Mouse (Mus musculus) kidney, postnatal 36 days (tissue): ENCODE data around the gene Wls.
A peak's percentile ranks its signal among the peaks of the same experiment; 100 is the strongest.

Experiments
- DNase-seq, 2 experiments: peaks; one replicate each; pipeline ENCODE4 v3.0.0; 2021 to 2022; ENCODE audit warnings: mixed read lengths in 2 of 2

Gene Wls

DNA sequence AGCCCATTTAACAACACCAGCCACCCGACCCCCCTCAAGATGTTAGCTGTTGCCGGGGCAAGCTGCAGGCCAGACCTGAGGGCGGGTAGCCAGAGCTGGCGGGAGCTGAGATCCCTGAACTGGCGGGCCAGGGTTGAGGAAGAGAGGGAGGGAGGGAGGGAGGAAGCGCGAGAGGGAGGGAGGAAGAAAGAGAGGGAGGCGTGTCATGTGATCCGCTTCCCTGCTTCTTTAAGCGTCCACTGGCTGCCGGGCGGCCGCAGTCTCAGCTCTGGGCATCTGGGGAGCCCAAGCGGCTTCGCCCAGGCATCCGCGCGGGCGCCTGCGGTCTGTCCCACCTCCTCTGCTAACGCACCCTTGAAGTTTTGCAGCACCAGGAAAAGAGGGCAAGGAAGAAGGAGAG is at the start of gene Wls:
Gene Wls, plus strand, starts transcription at position 192 of the 400 bp plus-strand sequence.
- peak; percentile 85 to 87 for DNase-seq

DNA sequence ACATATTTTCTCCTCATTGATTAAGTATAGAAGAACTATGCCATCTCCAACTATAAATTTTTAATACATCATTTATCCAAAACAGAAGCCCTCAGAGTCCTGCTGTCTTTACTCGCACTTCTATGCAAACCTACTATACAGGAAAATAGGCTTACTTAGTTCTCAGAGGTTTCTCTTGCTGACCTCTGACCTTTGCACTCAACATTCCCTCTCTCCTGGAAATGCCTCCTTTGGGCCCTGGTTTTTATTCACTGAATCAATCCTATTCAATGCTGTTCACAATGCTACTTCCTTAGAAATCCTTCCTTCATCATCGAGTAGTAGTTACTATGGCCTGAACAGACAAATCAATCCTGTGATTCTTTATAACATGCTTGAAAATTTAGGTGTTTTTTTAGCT is 49.7 kb upstream of the Wls start:
- no peak for DNase-seq

DNA sequence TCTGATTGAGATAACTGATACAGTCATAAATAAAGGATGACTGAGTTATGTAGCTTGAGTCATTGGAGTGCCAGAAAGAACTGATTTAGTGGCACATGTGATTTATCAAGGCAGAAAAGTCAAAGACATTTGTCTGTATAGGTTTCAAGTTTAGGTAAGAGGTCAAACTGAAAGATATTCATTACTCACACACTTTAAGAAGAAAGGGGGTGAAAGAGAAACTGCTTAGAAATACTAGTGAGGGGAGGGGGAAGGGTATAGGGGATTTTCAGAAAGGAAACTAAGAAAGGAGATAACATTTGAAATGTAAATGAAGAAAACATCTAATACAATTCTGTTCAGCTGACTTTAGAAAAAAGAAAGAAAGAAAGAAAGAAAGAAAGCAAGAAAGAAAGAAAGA is 7.9 kb upstream of the Wls start:
- DNase-seq = no peak

DNA sequence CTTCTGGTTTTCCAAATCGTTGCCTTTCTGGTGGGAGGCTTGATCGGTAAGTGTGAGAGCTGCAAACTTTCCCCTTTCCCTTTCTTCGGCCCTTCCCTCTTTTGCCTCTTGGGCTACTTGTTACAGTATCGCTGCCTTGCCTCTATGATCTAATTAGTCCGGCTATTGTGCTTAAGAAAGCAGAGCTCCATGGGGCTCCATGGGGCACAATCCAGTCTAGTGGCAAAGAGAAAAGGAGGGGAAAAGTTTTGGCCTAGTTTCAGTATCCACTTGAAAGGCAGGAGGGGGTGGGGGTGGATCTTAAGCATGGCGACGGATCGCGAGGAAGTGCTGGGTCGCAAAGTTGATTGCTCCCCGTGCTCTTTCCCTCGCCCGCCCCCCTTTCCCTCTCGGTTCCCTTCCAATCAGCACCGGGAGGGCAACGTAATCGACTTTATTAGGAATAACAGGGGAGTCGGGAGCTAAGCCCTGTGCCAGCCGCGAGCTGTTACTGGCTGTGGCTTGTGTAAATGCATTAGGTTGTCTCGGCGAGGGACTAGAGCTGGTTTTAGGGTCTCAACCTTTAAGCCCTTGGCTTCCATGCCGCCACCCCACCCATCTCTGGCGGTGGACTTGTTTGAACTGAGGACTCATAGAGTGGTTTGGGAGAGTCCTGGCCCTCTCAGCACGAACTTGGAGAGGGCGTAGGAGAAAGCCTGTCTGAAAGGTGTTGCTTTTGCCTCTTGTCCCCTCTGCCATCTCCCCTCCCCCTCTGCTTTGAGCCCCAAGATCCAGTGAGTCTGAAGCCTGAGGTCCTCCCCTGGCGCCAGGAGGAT is 737 bp downstream of the Wls start:
- peak; percentile 71 to 78 for DNase-seq

DNA sequence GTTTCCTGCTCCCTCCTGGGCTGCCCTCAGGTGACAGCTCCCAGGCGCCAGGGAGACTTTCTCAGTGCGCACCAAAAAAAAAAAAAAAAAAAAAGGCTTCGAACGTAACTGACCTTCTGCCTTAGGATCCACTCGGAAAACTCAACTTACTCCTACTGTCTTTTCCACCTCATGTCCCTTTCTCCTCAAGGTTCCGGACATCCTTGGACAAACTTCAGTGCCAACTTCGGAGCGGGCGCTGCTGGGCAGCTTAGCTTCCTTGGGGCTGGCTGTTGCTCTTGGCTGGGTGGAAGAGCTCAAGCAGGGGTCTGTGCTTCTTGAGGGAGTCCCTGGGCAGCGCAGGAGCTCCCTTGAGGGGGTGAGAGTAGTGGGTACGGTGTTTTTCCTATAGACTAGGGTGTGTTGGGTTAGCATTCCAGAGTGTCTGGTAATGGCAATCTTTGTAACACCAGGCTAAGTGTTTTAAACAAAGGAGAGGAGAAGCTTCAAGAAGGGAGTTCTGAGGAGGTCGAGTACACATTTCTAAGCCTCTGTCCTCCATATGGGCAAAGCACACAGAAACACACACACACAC is 1.4 kb downstream of the Wls start:
- DNase-seq = peak in 1 of 2 experiments; percentile 59

DNA sequence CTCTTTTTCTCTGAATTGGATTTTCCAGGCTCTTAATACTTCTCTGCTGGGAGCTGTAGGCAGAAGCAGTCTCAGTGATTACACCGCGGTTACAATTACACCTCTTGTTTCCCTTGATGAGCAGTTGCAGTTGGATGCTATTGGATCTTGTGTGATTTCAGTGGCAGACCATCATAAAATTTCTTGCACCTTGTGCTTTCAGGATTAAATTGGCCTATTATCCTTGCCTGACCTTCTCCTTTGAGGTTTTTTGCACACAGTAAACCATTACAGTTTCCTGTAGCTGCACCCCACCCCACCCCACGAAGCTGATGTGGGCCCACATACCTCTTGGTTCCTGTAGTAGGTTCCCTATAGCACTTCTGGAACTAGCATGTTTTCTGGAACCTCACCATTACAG is 2.0 kb downstream of the Wls start:
- peak in 1 of 2 experiments; percentile 21 for DNase-seq

DNA sequence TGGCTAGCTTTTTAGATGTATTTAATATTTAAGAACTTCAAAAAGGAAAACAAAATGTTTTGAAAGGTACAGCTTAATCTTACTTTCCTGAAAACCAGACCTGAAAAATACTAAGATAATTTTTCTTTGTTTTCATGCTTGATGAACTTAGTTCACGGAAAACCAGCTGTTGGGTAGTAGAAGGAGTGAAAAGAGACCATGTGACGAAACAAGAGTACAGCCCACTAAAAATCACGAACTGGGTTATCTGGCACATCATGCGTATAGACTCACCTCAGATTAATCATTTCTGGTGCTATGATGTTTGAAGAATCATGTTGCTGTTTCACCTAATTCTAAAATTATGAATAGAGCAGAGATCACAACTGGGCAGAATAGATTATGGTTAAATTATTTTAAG is 3.7 kb downstream of the Wls start:
- no peak for DNase-seq

DNA sequence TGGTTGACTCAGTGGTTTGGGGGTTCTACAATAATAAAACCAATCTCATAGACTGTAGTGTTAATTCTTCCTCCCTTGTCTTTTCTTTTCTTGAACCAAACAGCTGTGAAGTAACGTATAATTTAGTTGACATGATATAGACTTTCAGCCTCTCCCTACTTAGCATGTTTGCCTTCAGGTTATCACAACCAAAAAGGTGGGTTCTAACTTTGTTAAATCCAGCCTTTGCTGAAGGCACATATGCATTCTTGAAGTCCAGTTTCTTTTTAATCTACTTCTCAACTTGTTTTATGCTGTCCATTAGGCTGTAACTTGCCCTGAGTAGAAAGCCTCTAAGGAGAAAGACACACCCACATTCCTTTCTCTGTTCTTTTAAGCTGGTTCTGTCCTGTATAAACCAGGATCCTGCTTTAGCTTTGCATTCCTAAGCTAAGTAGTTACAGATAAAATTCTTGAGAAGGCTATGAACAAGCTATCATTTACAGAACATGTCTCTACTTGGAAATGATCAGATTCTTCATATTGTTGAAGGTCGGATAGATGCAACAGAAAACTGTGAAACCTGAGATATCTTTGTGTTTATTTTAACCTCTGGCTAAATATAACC is 8.0 kb downstream of the Wls start:
- DNase-seq = peak in 1 of 2 experiments; percentile 67

DNA sequence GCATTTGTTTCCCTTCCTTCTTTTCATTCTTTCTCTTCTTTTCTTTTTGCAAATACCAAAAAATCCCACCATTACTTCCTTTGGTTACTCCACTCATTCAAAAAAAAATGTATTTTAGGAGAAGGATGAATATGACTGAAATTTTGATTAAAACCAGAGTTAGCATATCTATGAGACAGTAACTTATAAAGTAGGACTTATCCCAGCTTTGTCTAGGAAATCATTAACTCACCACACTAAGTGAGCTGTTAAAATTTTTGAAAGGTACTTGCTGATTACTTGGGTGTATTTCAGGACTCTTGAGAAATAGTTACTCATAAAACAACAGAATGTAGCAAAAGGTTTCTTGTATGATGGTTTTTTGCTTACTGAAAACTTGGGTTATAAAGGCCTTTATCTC is 8.7 kb downstream of the Wls start:
- DNase-seq = peak in 1 of 2 experiments; percentile 33

DNA sequence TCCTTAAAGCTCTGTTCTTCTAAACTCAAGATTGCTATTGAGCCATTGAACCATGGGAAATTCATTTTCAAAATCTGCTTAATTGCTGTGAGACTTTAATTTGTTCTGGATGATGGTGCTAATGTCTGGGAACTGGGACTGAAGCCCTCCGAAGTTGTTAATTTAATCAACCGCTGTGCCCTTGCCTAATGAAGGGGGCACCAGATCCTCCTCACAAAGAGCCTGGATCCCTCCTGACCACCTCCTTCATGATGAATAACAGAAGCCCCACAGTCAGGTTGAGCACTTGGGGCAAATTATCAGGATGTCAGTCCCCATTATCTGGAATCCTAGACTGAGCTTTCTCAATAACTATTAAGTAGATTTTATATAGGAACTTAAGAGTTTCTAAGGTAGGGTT is 12.0 kb downstream of the Wls start:
- DNase-seq = no peak

DNA sequence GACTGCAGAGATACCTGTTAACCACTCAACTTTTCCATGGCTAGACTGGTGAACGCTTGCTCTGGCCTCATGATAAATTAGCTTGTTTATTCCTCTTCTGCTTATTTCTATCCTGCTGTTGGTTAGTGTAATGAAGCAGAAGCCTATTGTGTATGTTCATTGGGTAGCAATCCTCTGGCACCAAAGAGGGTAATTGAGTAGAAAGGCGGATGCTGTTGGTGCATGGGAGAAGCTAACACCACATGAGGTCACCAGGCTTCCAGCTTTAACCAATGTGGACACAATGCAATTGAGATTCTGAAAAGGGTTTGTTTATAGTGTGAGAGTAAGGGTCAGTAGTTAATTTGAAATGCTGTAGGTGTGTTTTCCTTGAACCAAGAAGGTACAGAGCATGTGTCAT is 12.5 kb downstream of the Wls start:
- no peak for DNase-seq

DNA sequence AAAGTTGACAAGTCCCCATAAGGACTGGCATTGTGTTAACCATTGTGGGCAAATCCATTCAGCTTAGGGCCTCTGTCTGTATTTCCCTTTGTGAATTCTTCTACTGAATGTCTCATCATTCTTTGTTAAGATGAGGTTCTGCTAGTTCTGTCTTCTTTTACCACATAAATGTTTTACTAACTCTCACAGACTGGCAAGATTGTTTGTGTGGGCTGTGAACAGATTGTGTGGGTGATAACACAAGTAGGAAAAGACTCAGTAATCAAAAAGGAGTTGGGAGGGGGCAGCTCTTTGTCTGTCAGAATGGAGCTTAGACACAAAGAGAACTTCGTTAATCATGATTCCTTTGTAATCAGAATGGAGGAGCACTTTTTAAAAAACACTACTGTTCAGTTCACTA is 17.6 kb downstream of the Wls start:
- DNase-seq = no peak

DNA sequence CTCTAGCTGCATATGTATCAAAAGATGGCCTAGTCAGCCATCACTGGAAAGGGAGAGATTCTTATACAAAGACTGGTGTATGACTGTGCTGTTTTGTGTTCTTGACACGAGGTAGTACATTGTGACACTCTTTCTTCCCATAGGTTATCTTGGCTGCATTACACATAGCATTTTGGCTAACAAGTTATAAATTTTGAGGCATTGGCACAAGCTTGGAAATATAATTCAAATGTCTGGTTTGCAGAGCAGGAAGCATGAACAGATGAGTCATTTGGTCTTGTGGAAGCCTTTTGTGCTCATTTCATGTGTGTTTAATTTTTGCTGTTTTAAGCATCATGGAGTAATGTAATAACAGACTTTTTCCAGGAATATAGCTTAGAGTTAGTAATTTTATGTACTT is 26.2 kb downstream of the Wls start:
- no peak for DNase-seq

DNA sequence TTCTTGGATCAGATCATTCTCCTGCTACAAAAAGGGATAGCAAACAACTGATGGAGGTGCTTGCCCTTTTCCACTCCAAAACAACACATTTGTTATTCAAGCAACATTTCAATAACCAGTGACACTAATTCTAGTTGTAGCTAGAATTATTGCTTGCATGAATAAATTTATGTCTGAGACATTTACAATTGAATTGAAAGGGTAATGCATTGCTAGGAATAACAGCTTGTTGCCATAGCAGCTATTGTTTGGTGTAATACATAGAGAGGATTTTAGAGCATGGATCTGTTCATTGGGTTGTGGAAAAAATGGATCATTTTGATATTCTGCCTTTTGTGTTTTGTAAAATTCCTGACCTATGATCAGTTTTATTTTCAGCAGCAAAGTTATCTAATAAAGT is 39.5 kb downstream of the Wls start:
- no peak for DNase-seq

DNA sequence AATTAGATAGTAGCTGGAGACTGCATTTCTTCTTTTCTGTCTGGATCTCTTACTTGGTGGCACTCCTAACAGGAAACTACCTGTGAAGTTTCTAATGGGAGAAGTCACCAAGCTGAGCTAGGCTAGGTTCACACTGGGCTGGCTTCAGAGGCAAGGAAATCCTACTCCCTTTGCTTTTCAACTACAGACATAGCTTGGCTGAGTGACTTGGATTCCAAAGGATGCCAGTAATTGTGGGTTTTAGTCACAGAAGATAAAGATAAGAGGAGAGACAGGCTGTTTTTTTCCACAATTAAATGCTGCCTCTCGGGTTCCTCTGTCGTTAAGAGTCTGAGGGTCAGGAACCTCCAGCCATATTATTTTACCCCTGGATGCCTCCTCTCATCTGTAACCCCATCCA is 43.9 kb downstream of the Wls start:
- DNase-seq = no peak

DNA sequence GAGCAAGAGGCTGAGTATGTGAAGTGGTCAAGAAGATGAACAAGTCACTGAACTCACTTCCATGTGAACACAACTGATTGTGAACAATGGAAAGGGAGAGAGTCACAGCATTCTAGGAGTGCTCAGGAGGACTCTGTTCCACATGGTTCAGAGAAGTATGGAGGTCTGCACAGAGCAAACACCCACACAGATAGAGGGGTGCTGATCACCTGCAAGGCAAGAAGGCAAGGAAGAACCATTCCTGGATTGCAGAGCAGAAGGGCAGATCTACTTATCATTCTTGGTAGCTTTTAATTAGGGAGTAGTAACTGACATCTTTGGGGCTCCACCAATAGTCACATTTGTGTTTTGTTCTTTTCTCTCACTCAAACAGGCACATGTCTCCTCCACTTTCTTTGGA is 45.3 kb downstream of the Wls start:
- no peak for DNase-seq

DNA sequence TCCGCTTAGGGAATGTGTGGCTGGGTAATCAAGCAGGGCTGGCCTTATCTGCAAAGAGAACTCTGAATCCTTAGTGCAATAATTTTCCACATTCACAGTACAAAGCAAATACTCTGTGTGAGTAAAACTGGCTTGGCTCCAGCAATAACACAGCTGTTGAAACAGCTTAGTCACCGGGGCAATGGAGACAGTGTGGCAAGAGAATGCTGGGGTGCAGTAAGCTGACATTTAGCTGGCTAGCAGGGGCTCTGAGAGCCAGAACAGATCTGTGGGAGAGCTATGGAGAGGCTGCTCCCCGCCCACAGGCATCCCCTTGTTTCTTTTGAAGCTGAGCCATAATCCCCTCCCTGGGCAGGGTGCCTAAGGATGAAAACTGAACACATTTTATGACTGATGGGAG is 45.8 kb downstream of the Wls start:
- DNase-seq = peak; percentile 71 to 79

DNA sequence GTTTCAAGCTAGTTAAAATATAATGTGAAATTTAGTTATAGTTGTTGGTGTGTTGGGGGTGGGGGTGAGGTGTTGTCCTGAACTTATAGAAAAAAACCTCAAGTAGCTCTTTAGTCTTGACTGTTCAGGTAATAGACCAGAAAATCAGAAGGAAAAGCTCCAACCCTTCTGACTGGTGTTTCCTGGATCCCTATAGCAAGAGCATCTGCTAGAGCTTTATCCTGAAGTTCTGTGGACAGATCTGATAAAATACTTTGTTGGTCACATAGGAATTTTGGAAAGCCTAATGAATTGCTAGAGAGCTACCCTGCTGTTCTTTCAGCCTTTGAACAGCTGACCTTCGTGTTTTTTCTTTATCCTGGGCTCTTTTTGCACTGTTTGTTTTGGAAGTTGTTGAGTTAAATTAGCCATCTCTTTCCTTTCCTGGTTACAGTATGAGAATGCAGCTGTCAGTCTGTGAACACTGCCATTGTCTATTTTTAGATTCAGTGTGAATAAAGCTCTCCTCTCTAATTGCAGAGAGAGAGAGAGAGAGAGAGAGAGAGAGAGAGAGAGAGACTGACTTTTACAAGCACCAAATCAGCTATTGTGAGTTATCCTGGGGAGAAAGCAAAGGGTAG is 46.4 kb downstream of the Wls start:
- DNase-seq = no peak

DNA sequence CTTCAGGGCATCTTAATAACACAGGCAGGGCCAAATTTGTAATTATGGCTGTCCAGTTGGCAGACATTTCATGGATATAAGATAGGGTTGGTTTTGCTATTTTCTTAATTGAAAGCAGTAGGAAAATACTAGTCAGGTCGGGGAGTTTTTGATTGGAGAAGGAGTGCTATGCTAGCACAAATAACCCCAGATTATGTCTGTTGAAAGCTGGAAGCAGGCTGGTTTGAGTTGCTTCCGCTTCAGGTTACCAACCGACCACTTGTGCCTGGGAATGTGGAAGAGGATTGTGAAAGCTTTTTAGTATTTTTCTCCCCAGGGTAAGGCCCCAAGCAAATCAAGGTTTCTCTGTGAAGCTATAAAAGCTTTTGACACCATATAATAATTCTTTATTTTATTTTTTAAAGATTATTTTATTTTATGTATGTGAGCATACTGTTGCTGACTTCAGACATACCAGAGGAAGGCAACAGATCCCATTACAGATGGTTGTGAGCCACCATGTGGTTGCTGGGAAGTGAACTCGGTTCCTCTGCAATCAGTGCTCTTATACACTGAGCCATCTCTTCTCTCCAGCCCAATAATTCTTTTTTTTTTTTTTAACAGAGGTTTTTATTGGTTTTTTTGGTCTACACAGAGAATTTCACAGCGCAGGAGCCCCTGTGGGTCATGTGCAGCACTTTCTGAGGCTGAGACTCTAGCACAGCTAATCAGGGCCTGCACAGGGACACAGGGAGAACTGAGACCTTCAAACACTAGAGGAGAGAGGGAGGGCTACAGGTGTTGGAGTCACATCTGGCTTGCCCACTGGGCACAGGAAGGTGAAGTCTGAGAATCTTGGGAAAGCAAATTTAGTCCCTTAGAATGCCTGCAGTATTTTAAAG is 50.9 kb downstream of the Wls start:
- DNase-seq = no peak

DNA sequence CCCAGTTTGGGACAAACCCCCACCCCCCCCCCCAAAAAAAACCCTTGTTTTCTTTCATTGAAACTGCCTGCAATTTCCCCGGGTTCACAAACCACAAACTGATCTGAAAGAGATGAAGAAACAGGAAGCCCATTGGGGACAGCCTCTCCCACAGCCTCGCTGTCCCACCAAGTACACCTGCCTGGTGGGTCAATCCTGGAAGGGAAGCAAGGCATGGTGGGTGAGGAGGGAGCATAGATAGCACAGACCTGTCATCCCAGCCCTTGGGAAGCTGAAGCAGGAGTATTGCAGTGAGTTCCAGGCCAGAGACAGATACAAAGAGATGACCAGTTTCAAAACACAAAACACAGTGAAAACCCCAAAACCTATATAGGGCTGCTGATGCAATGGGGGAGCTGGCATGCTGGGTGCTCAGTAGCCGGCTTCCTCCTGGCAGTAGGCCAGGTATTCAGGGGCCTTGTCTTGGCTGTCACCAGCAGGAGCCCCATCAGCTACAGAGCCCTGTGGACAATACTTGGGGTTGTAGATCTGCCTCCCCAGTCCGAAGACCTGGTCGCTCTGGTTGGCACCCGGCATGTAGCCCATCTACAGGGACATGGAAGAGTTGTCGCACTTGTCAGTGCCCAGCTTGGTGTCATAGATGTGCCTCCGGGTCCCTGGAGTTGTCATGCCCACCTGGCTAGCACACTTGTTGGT is 51.7 kb downstream of the Wls start:
- no peak for DNase-seq

DNA sequence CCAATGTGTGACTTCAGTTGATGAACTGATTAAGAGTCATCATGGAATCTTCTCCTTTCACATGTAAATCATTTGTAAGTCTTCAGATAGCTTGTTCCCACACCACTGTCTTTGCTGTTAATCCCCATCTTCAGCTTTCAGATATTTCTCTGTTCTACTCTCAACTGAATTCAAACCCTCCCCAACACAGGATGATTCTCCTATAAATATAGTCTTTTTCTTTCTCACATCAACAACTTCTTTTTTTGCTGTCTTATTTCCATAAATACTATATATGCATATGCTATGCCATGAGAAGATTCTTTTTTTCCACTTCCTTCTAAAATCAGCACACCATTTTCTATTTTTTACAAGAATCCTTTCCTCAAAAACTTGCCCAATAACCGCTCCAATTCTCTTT is 67.9 kb downstream of the Wls start:
- DNase-seq = no peak
